Mouse (Mus musculus) CH12.LX (cell line): Measurements from ENCODE around the gene Sapcd2. TPM values are rescaled to one million over a fixed set of nuclear protein-coding genes. Genes with fewer than 3 reads are reported as not detected.

ENCODE experiments used
- DNase-seq: peaks from one replicate; pipeline ENCODE4 v3.0.0-alpha.2; 2013; ENCODE audit errors: extremely low read depth
- H3K27ac ChIP-seq: 2 replicates; pipeline ENCODE4 v1.5.1; 2012; ENCODE audit warnings: low read depth, mild to moderate bottlenecking, control low read depth, moderate library complexity; ENCODE audit not compliant: insufficient read depth
- H3K27me3 ChIP-seq: replicated peaks from 2 replicates; pipeline ENCODE3; 2012; ENCODE audit warnings: inconsistent platforms
- H3K36me3 ChIP-seq, 2 experiments: replicated peaks in 1 of 2; 2 replicates each; pipeline versions ENCODE3 to v1.6.1; 2012; ENCODE audit warnings: inconsistent platforms in 1 of 2, low read length in 1 of 2, mild to moderate bottlenecking in 1 of 2, mixed read lengths in 1 of 2, moderate library complexity in 1 of 2; ENCODE audit not compliant: control insufficient read depth in 1 of 2, insufficient read depth in 1 of 2
- H3K4me1 ChIP-seq, 2 experiments: 2 replicates each; pipeline ENCODE4 v1.6.1; 2012; ENCODE audit warnings: inconsistent platforms in 1 of 2, moderate library complexity in 1 of 2; ENCODE audit not compliant: insufficient read depth in 2 of 2, control insufficient read depth in 1 of 2
- H3K4me2 ChIP-seq: 2 replicates; pipeline ENCODE4 v1.6.1; 2012; ENCODE audit warnings: low read depth, mild to moderate bottlenecking, control low read depth; ENCODE audit not compliant: poor library complexity, insufficient read depth, severe bottlenecking
- H3K4me3 ChIP-seq, 3 experiments: fragments of 150-350 bp in 1 of 3; sonication (generic) in 1 of 3; replicated peaks in 1 of 3; 2 replicates each; pipeline versions ENCODE3 to v1.5.1; 2011 to 2012; ENCODE audit warnings: low read depth in 2 of 3, low read length in 2 of 3, mild to moderate bottlenecking in 2 of 3, moderate library complexity in 2 of 3, control low read depth in 1 of 3, improper control_type of control experiment in 1 of 3, inconsistent platforms in 1 of 3, mixed read lengths in 1 of 3; ENCODE audit not compliant: poor library complexity in 1 of 3
- H3K79me2 ChIP-seq: replicated peaks from 2 replicates; pipeline ENCODE4 v1.6.1; 2012; ENCODE audit warnings: mild to moderate bottlenecking, moderate library complexity; ENCODE audit not compliant: control insufficient read depth, poor library complexity, insufficient read depth, severe bottlenecking; ENCODE audit errors: extremely low read depth
- H3K9ac ChIP-seq: 2 replicates; pipeline ENCODE4 v1.6.1; 2012; ENCODE audit warnings: low read depth, mild to moderate bottlenecking, control low read depth, moderate library complexity; ENCODE audit not compliant: insufficient read depth
- H3K9me3 ChIP-seq: replicated peaks from 2 replicates; pipeline ENCODE3; 2012; ENCODE audit warnings: low read length, inconsistent platforms, mixed read lengths
- CHD2 ChIP-seq: IDR thresholded peaks from 2 replicates; pipeline ENCODE4 v1.6.1; 2011; ENCODE audit warnings: low read length, improper control_type of control experiment
- E2F4 ChIP-seq: IDR thresholded peaks from 2 replicates; pipeline ENCODE4 v1.6.1; 2011; ENCODE audit warnings: low read depth, low read length, improper control_type of control experiment; ENCODE audit not compliant: insufficient replicate concordance
- ELF1 ChIP-seq: IDR thresholded peaks from 2 replicates; pipeline ENCODE4 v1.6.1; 2014; ENCODE audit warnings: low read depth, mild to moderate bottlenecking, inconsistent platforms, low read length, improper control_type of control experiment
- ETS1 ChIP-seq: conservative IDR thresholded peaks from 2 replicates; pipeline ENCODE4 v1.6.1; 2012; ENCODE audit warnings: low read depth, mild to moderate bottlenecking, inconsistent platforms, low read length, improper control_type of control experiment, moderate library complexity
- HCFC1 ChIP-seq: IDR thresholded peaks from 2 replicates; pipeline ENCODE4 v1.6.1; 2012; ENCODE audit warnings: low read depth, mild to moderate bottlenecking, inconsistent platforms, low read length, improper control_type of control experiment
- IRF4 ChIP-seq: IDR thresholded peaks from 2 replicates; pipeline ENCODE4 v1.6.1; 2014; ENCODE audit warnings: low read depth, mild to moderate bottlenecking, inconsistent platforms, low read length, improper control_type of control experiment
- KAT2A ChIP-seq: IDR thresholded peaks from 2 replicates; pipeline ENCODE4 v1.6.1; 2012; ENCODE audit warnings: low read length, improper control_type of control experiment, inconsistent platforms; ENCODE audit not compliant: insufficient replicate concordance
- MAFK ChIP-seq: IDR thresholded peaks from 2 replicates; pipeline ENCODE4 v1.6.1; 2011; ENCODE audit warnings: low read length, improper control_type of control experiment; ENCODE audit not compliant: insufficient replicate concordance
- MAX ChIP-seq: IDR thresholded peaks from 2 replicates; pipeline ENCODE4 v1.6.1; 2011; ENCODE audit warnings: low read length, improper control_type of control experiment
- MAZ ChIP-seq: IDR thresholded peaks from 2 replicates; pipeline ENCODE4 v1.6.1; 2012; ENCODE audit warnings: low read depth, mild to moderate bottlenecking, inconsistent platforms, low read length, improper control_type of control experiment, moderate library complexity
- MEF2A ChIP-seq: IDR thresholded peaks from 2 replicates; pipeline ENCODE4 v1.6.1; 2014; ENCODE audit warnings: low read depth, mild to moderate bottlenecking, inconsistent platforms, low read length, improper control_type of control experiment, borderline replicate concordance
- MXI1 ChIP-seq: IDR thresholded peaks from 2 replicates; pipeline ENCODE4 v1.6.1; 2011; ENCODE audit warnings: mild to moderate bottlenecking, low read depth, low read length, improper control_type of control experiment
- MYC ChIP-seq: IDR thresholded peaks from 2 replicates; pipeline ENCODE4 v1.6.1; 2011; ENCODE audit warnings: low read depth, mild to moderate bottlenecking, improper control_type of control experiment, low read length
- NELFE ChIP-seq: IDR thresholded peaks from 2 replicates; pipeline ENCODE4 v1.6.1; 2011; ENCODE audit warnings: low read depth, low read length, improper control_type of control experiment
- PAX5 ChIP-seq: IDR thresholded peaks from 2 replicates; pipeline ENCODE4 v1.6.1; 2012; ENCODE audit warnings: low read length, inconsistent platforms, mixed read lengths
- POLR2A ChIP-seq: IDR thresholded peaks from 2 replicates; pipeline ENCODE4 v1.6.1; 2011; ENCODE audit warnings: low read depth, mild to moderate bottlenecking, improper control_type of control experiment, low read length
- POLR2AphosphoS2 ChIP-seq: IDR thresholded peaks from 2 replicates; pipeline ENCODE4 v1.6.1; 2011; ENCODE audit warnings: low read depth, low read length, improper control_type of control experiment
- RCOR1 ChIP-seq: conservative IDR thresholded peaks from 2 replicates; pipeline ENCODE4 v1.6.1; 2012; ENCODE audit warnings: low read depth, mild to moderate bottlenecking, inconsistent platforms, low read length, improper control_type of control experiment
- SIN3A ChIP-seq: IDR thresholded peaks from 2 replicates; pipeline ENCODE4 v1.6.1; 2012; ENCODE audit warnings: low read length, improper control_type of control experiment, inconsistent platforms
- TBP ChIP-seq: conservative IDR thresholded peaks from 2 replicates; pipeline ENCODE4 v1.6.1; 2011; ENCODE audit warnings: low read depth, low read length, improper control_type of control experiment
- TCF12 ChIP-seq: IDR thresholded peaks from 2 replicates; pipeline ENCODE4 v1.6.1; 2014; ENCODE audit warnings: low read depth, mild to moderate bottlenecking, inconsistent platforms, low read length, improper control_type of control experiment
- UBTF ChIP-seq: IDR thresholded peaks from 2 replicates; pipeline ENCODE4 v1.6.1; 2012; ENCODE audit warnings: low read depth, mild to moderate bottlenecking, inconsistent platforms, low read length, improper control_type of control experiment, moderate library complexity
- ZMIZ1 ChIP-seq: IDR thresholded peaks from 2 replicates; pipeline ENCODE4 v1.6.1; 2012; ENCODE audit warnings: low read depth, mild to moderate bottlenecking, inconsistent platforms, low read length, improper control_type of control experiment
- ZNF384 ChIP-seq: IDR thresholded peaks from 2 replicates; pipeline ENCODE4 v1.6.1; 2012; ENCODE audit warnings: low read depth, low read length, improper control_type of control experiment, inconsistent platforms
- dilution Hi-C: fragments of 300-500 bp; cut with MboI; formaldehyde crosslinking; loops from 2 replicates; pipeline ENCODE4 v1.14.3; 2020; ENCODE audit warnings: low sequenced_read_pairs; ENCODE audit not compliant: extremely low pct_unique_long_range_greater_than_20kb, extremely low pct_ligation_motif_present
- in situ Hi-C: fragments of 300-500 bp; cut with MboI; formaldehyde crosslinking; loops from 3 replicates; pipeline ENCODE4 v1.14.3; 2019; ENCODE audit warnings: low sequenced_read_pairs, low pct_ligation_motif_present, low pct_unique_long_range_greater_than_20kb, mixed read lengths
- polyA plus RNA-seq: library from polyadenylated mRNA; unstranded; fragments of >175 nt; gene quantifications from 2 replicates; pipeline ENCODE4 v1.2.1, GENCODE M21; 2012; ENCODE audit warnings: low read depth; ENCODE audit not compliant: insufficient read length
- total RNA-seq, 2 experiments: library from RNA; depleted of rRNA; stranded (reverse); fragments of 300-350 nt in 1 of 2; fragments of >200 nt in 1 of 2; gene quantifications; 2 replicates each; pipeline ENCODE4 v1.2.3; 2012 to 2014

Sapcd2 gene
- total RNA-seq (2012; rRNA removed) (27.3 and 32.1 TPM in 2 replicates), total RNA-seq (2014; rRNA removed) (21.9 and 22.5 TPM in 2 replicates), polyA plus RNA-seq (16.5 and 16.9 TPM in 2 replicates)

- peak; percentile 92 for DNase-seq
- dilution Hi-C loops: no loop called here
Measured at GRCm38 (mm10) chr2:25371764-25372643, at the start of gene Sapcd2. Sapcd2 (plus strand) TSS chr2:25372321.

GRCm38 (mm10) chr2:25326036-25326435 lies 46.1 kb upstream of the Sapcd2 start:
- H3K27me3 ChIP-seq: peaks cover 31% of the 10 kb centered on the region
- in situ Hi-C loops (no loop called here), dilution Hi-C loops (no loop called here)
- H3K27ac ChIP-seq: no peak overlapping the region
- no peak for TF ChIP-seq IRF4
- TF ChIP-seq ELF1: no peak
- H3K79me2 ChIP-seq: no peaks in the 10 kb centered on the region
- DNase-seq: no peak
- no peaks in the 10 kb centered on the region for H3K36me3 ChIP-seq
- H3K4me1 ChIP-seq: peaks cover 0 to 1% of the 10 kb centered on the region in 2 experiments; a peak in 2 of 4 replicates
- no peak overlapping the region for H3K4me2 ChIP-seq
- no peak overlapping the region for H3K9ac ChIP-seq
- no peak overlapping the region for H3K4me3 ChIP-seq
- H3K9me3 ChIP-seq: peaks cover 3% of the 10 kb centered on the region

More at GRCm38 (mm10) chr2:25371764-25372643, at the start of gene Sapcd2:
- H3K9ac ChIP-seq: peak within 1 kb of the TSS; percentile 57
- peaks cover 16% of the 10 kb centered on the region in 2 experiments for H3K4me1 ChIP-seq
- no peaks in the 10 kb centered on the region for H3K9me3 ChIP-seq
- H3K27ac ChIP-seq: peak within 1 kb of the TSS; percentile 43; the same call in 1 of the 2 replicates
- H3K4me3 ChIP-seq: peak within 1 kb of the TSS; percentile 68 to 92 (median 75)
- in situ Hi-C loops: no loop called here
- peaks cover 23% of the 10 kb centered on the region for H3K27me3 ChIP-seq
- H3K4me2 ChIP-seq: peak within 1 kb of the TSS; percentile 94
- peaks cover 14 to 28% of the 10 kb centered on the region in 2 experiments for H3K36me3 ChIP-seq
- TF ChIP-seq MXI1: peak; percentile 81; the same call in 1 of the 2 replicates
- no peak for TF ChIP-seq ETS1
- peak; percentile 62; the same call in 1 of the 2 replicates for TF ChIP-seq ELF1
- peak; percentile 42; the same call in 1 of the 2 replicates for TF ChIP-seq HCFC1
- TF ChIP-seq MAZ: 0 out of 2 replicates have a peak, but pooled peaks have one; percentile 18
- TF ChIP-seq KAT2A: 0 out of 2 replicates have a peak, but pooled peaks have one; percentile 17
- peak; percentile 69 for TF ChIP-seq CHD2
- TF ChIP-seq E2F4: 0 out of 2 replicates have a peak, but pooled peaks have one; percentile 54
- TF ChIP-seq TBP: peak; percentile 90
- no peak for TF ChIP-seq RCOR1
- peak; percentile 95 for TF ChIP-seq SIN3A
- peak; percentile 43; the same call in 1 of the 2 replicates for TF ChIP-seq MYC
- peak; percentile 50; the same call in 1 of the 2 replicates for TF ChIP-seq MEF2A
- peak; percentile 85 for TF ChIP-seq NELFE
- peak; percentile 74 for TF ChIP-seq ZMIZ1
- no peak for TF ChIP-seq PAX5
- TF ChIP-seq MAFK: no peak
- peak; percentile 80 for TF ChIP-seq MAX
- peak; percentile 37; the same call in 1 of the 2 replicates for TF ChIP-seq IRF4
- TF ChIP-seq UBTF: 0 out of 2 replicates have a peak, but pooled peaks have one; percentile 26
- peak; percentile 71; the same call in 1 of the 2 replicates for TF ChIP-seq POLR2AphosphoS2
- TF ChIP-seq ZNF384: no peak
- peak; percentile 85 for TF ChIP-seq POLR2A
- TF ChIP-seq TCF12: peak; percentile 78; the same call in 1 of the 2 replicates
- H3K79me2 ChIP-seq: no peaks in the 10 kb centered on the region
